12 mouse cellular contexts compared by ENCODE assay signal in the genomic region with DNA sequence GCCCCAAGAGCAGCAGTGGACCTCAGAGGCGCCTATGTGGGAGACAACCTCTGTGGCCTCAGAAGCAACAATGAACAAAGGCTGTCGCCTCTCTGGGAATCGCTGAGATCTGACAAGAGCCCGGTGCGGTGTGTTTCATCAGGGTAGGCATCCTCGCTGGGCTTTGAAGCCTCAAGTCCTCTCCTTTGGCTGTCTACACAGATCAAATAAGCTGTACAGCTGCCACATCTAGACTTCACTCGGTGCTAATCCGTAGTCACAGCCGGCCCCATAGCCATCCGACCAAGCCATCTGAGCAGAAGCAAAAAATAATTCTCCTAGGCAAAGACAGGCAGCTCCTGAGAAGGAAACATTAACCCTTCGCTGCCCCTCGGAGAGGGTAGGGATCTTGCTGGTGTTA. TPM values are rescaled to one million over a fixed set of nuclear protein-coding genes. Genes with fewer than 3 reads are reported as not detected.
DNase-seq lines count a peak whose midpoint lies in the region; ATAC-seq lines count a peak whose summit lies in the region.
"Had no signal": no experiment of that assay in that cellular context is flagged by ENCODE, and none has a peak within 500 bp of the region (broad histone marks: within the 10 kb centered on the region; RNA-seq: fewer than 3 reads in every experiment).

No protein-coding gene starts in this region.

- ATAC-seq in forebrain, embryonic 16.5 days = no peak
- no peak for ATAC-seq in midbrain, embryonic 11.5 days (ENCODE audit: low FRiP score)

- H3K27me3 ChIP-seq in forebrain, embryonic 16.5 days (replicated peaks; ENCODE audit: control insufficient read depth, insufficient read depth, low read length) = no peaks in the 10 kb centered on the region
- H3K27me3 ChIP-seq in midbrain, embryonic 11.5 days (ENCODE audit: control insufficient read depth, insufficient read depth, low read length) = no peaks in the 10 kb centered on the region
- H3K27me3 ChIP-seq: embryonic facial prominence, embryonic 13.5 days; liver, embryonic 13.5 days had no signal

- peak overlapping the region; percentile 39; the same call in 1 of the 2 replicates for H3K9ac ChIP-seq in forebrain, embryonic 16.5 days (replicated peaks; ENCODE audit: low read depth, low read length)
- 0 out of 2 replicates have a peak overlapping the region, but pooled peaks have one; percentile 18 for H3K9ac ChIP-seq in midbrain, embryonic 11.5 days (ENCODE audit: low read length)
- H3K9ac ChIP-seq: embryonic facial prominence, embryonic 13.5 days; liver, embryonic 13.5 days had no signal

- WGBS in forebrain, embryonic 16.5 days = 36% methylated on average over 12 of the region's 12 CpGs
- 29% methylated on average over 12 of the region's 12 CpGs for WGBS in midbrain, embryonic 11.5 days

- DNase-seq in thymus, postnatal 0 days (ENCODE audit: low spot score) = peak; percentile 35
- no peak for DNase-seq in thymus, adult 18-20 months
- DNase-seq in midbrain, embryonic 11.5 days (ENCODE audit: low spot score, missing footprints) = peak; percentile 89
- peak; percentile 57 for DNase-seq in retina, embryonic 14.5 days (ENCODE audit: low spot score)
- no peak for DNase-seq in T-cell, adult 2 months (ENCODE audit: low spot score)
- DNase-seq in ovary, postnatal 10 days (ENCODE audit: low spot score) = no peak
- no peak for DNase-seq in ovary, postnatal 36 days (ENCODE audit: low spot score)
- DNase-seq: kidney, adult 18-20 months; liver, embryonic 13.5 days; thymus, postnatal 36 days had no signal

- H3K4me1 ChIP-seq in forebrain, embryonic 16.5 days (replicated peaks; ENCODE audit: control insufficient read depth, insufficient read depth, low read length) = peaks cover 19% of the 10 kb centered on the region
- peaks cover 21% of the 10 kb centered on the region for H3K4me1 ChIP-seq in midbrain, embryonic 11.5 days (ENCODE audit: control insufficient read depth, insufficient read depth, low read length)

- H3K9me3 ChIP-seq in forebrain, embryonic 16.5 days (ENCODE audit: control insufficient read depth, low read length) = no peaks in the 10 kb centered on the region
- no peaks in the 10 kb centered on the region for H3K9me3 ChIP-seq in midbrain, embryonic 11.5 days (ENCODE audit: control insufficient read depth, low read length)
- H3K9me3 ChIP-seq: embryonic facial prominence, embryonic 13.5 days; liver, embryonic 13.5 days had no signal

- peak overlapping the region; percentile 4; the same call in 1 of the 2 replicates for H3K4me3 ChIP-seq in forebrain, embryonic 16.5 days (replicated peaks; ENCODE audit: low read length)
- no peak overlapping the region for H3K4me3 ChIP-seq in midbrain, embryonic 11.5 days (ENCODE audit: low read depth, low read length)
- H3K4me3 ChIP-seq: embryonic facial prominence, embryonic 13.5 days; liver, embryonic 13.5 days had no signal

- H3K27ac ChIP-seq in forebrain, embryonic 16.5 days (ENCODE audit: low read length) = peak overlapping the region; percentile 100
- peak overlapping the region; percentile 55 for H3K27ac ChIP-seq in midbrain, embryonic 11.5 days (ENCODE audit: low read depth, low read length)
- H3K27ac ChIP-seq: embryonic facial prominence, embryonic 13.5 days; liver, embryonic 13.5 days had no signal

- peaks cover 1% of the 10 kb centered on the region; the same call in 1 of the 2 replicates for H3K36me3 ChIP-seq in forebrain, embryonic 16.5 days (ENCODE audit: control insufficient read depth, insufficient read depth)
- peaks cover 1% of the 10 kb centered on the region for H3K36me3 ChIP-seq in midbrain, embryonic 11.5 days (ENCODE audit: control insufficient read depth, insufficient read depth, low read length)

- H3K4me2 ChIP-seq in forebrain, embryonic 16.5 days (ENCODE audit: low read length) = peak overlapping the region; percentile 29
- H3K4me2 ChIP-seq in midbrain, embryonic 11.5 days = no peak overlapping the region
- H3K4me2 ChIP-seq: embryonic facial prominence, embryonic 13.5 days; liver, embryonic 13.5 days had no signal

RNA-seq across cellular contexts. Expression of gene Stmn1, which starts 2.3 kb away (rescaled TPM):
- 1,989 and 2,008 TPM in 2 replicates for polyA plus RNA-seq in thymus, postnatal 0 days (2015; fragmentation: Nextera tagmentation; extraction: Ambion mirVana)
- 7,901 and 8,250 TPM in 2 replicates for polyA plus RNA-seq in forebrain, embryonic 16.5 days (2015; fragmentation: Nextera tagmentation; extraction: Ambion mirVana)
- 4,454 and 4,703 TPM in 2 replicates for polyA plus RNA-seq in midbrain, embryonic 11.5 days (2014; fragmentation: Nextera tagmentation; extraction: Ambion mirVana)

RNA-seq across cellular contexts. Expression of gene Paqr7, which starts 30.7 kb away (rescaled TPM):
- 8.1 TPM in 2 replicates for polyA plus RNA-seq in thymus, postnatal 0 days (2015; fragmentation: Nextera tagmentation; extraction: Ambion mirVana)
- 14.4 and 14.7 TPM in 2 replicates for polyA plus RNA-seq in forebrain, embryonic 16.5 days (2015; fragmentation: Nextera tagmentation; extraction: Ambion mirVana)
- polyA plus RNA-seq in midbrain, embryonic 11.5 days (2014; fragmentation: Nextera tagmentation; extraction: Ambion mirVana) = 1.3 and 1.4 TPM in 2 replicates

RNA-seq across cellular contexts. Expression of gene Aunip, which starts 45.0 kb away (rescaled TPM):
- polyA plus RNA-seq in thymus, postnatal 0 days (2015; fragmentation: Nextera tagmentation; extraction: Ambion mirVana) = 14.3 and 16.7 TPM in 2 replicates
- polyA plus RNA-seq in forebrain, embryonic 16.5 days (2015; fragmentation: Nextera tagmentation; extraction: Ambion mirVana) = 4.2 and 4.4 TPM in 2 replicates
- polyA plus RNA-seq in midbrain, embryonic 11.5 days (2014; fragmentation: Nextera tagmentation; extraction: Ambion mirVana) = 7.8 and 7.9 TPM in 2 replicates

Comparison
In these comparisons a context has a peak if more than half of its experiments do, and no peak if none do; other contexts are left out.
1. DNase-seq: peak in thymus, postnatal 0 days (single experiment), midbrain, embryonic 11.5 days (single experiment) and retina, embryonic 14.5 days (single experiment); none in thymus, adult 18-20 months (0 of 2), T-cell, adult 2 months (single experiment), ovary, postnatal 10 days (single experiment) and ovary, postnatal 36 days (single experiment).